Mouse (Mus musculus) cerebellum, adult 9-11 months (tissue): Measurements from ENCODE around the gene Arnt.
"Not testable (repeated sequence)": the region's sequence is repeated elsewhere in the genome, so short reads cannot be mapped to it uniquely, and the experiment has no call there.

Source experiments
- DNase-seq: peaks from one replicate; pipeline ENCODE4 v3.0.0; 2022

Arnt gene

DNA sequence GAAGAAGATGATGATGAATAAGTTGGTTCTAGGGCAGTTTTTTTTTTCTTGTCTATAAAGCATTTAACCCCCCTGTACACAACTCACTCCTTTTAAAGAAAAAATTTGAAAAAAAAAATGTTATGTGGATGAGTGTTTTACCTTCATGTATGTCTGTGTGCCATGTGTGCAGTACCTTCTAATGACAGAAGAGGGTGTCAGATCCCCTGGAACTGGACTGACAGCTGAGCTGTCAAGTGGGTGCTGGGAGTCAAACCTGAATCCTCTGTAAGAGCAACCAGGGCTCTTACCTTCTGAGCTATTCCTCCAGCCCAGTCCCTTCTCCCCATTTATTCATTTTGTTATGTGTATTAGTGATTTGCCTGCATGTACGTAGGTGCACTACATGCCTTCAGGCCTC, 96.8 kb downstream of the Arnt start:
- no peak for DNase-seq

- DNase-seq, result no peak
Observed at GRCm38 (mm10) chr3:95533364-95533763, 99.2 kb downstream of the Arnt start.

DNA sequence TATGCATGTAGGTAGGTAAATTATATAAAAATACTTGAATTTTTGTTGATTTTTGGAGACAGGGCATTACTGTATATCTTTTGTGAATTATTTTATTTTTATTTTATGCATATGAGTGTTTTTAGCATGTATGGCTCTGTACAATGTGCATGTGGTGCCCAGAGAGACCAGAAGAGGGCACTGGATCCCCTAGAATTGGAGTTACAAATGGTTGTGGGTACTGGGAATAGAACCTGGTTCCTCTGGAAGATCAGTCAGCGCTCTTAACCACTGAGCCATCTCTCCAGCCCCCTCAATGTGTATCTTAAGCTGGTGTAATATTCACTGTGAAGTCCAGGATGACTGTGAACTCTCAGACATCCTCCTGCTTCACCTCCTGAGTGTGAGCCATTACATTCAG, 100.7 kb downstream of the Arnt start:
- DNase-seq, result no peak

DNA sequence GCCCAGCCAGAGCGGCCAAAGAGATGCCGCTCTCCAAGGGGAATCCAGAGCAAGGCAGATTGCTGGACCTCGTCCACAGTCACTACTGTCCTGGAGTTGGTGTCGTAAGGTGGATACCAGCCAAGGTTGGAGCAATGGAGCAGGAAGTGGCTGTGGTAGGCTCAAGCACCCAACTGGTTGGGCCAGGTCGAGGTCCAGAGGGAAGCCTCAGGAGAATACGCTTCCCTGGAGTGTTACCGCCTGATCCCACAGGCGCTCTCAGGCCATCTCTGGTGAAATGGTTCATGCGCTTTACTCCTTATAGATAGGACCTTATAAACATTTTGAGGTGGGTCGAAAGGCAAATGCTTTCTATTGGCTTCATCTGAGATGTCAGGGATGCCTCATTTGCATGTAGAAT, 104.7 kb downstream of the Arnt start:
- DNase-seq, result no peak

DNA sequence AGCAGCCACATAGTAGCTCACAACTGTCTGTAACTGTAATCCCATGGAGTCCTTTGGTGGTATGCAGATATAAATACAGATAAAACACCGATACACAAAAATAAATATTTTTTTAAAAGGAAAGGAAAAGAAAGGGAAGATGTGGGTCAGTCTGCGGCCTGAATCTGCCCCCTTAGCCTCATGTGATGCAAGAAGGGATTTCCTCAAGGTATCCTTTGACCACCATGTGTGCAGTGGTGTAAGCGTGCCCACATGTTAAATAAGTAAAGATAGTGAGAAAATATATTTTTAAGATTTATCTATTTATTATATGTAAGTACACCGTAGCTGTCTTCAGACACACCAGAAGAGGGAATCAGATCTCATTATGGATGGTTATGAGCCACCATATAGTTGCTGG, 105.6 kb downstream of the Arnt start:
- DNase-seq, result no peak

- DNase-seq, result not testable (repeated sequence)
Observed at GRCm38 (mm10) chr3:95541186-95541585, 107.0 kb downstream of the Arnt start.

GRCm38 (mm10) chr3:95542171-95542570, 108.0 kb downstream of the Arnt start:
- no peak for DNase-seq

- DNase-seq, result no peak
Observed at GRCm38 (mm10) chr3:95542981-95543380, 108.8 kb downstream of the Arnt start.
